Mouse (Mus musculus): ENCODE measurements at regions not wholly inside any gene's neighbourhood (a gene's known extent, or its start where the extent isn't known, plus 50 kb on each side); places are given as distances from the start of the nearest gene placed in this dataset.

DNA sequence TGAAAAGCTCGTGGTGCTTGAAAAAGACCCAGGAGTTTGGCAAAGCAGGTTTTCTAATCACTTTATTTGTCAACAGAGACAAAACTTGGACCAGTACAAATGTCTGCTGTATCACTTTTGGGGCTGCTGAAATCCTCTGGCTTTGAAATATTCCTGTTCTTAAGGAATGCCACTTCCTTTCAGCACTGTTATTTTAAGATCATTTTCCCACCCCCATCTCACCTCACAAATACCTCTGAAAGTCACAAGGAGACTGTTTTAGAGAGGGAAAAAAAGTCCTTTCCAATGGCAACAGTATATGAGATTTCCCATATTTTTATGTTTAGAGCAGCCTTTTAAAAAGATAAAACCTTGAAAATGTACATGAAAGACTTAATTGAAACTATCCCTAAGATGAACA is 438.2 kb downstream of the Tm4sf1 start:
- Histone ChIP-seq H3K27ac (0 out of 2 replicates have a peak overlapping the region, but pooled peaks have one; percentile 28), H3K4me3 (no peak overlapping the region)
- no peak for DNase-seq (ENCODE audit: extremely low spot score in 1 of 2, low spot score in 2 of 2)
- no peak for TF ChIP-seq CTCF (IDR thresholded peaks at IDR 0.05)
- intact Hi-C loops (cut with DNase I), result no loop called here

DNA sequence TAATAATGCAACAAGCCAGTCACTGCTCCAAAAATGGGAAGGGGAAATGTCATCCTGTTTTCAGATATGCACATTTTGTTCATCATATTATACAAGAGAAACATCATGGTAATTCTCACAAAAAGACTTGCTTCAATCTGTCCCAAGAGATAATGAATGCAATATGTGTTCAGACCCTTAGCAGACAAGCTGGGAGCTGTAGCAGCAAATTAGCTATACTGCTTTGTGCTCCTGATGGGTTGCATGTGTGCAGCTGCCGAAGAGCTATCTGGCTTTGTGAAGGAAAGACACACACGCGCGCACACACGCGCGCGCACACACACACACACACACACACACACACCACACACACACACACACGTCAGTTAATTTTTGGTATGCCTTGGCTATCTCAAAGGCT is 441.9 kb downstream of the Tm4sf1 start:
- intact Hi-C loops (cut with DNase I), result no loop called here
- H3K4me3 ChIP-seq, result no peak overlapping the region
- no peak for DNase-seq (ENCODE audit: extremely low spot score in 1 of 2, low spot score in 2 of 2)
- TF ChIP-seq CTCF (IDR thresholded peaks at IDR 0.05), result no peak
- H3K27ac ChIP-seq, result no peak overlapping the region

DNA sequence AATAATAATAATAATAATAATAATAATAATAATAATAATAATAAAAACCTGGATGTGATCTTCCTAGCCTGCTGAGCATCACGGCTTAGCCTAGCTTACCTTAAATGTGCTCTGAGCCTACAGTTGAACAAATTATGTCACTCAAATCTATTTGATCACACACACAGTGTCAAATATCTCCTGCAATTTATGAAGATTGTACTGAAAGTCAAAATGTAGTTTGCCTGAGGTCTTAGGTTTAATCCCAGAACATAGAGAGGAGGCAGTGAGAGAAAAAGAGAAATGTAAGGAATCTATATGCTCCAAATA is 456.4 kb downstream of the Tm4sf1 start:
- no peak for TF ChIP-seq CTCF (IDR thresholded peaks at IDR 0.05)
- no peak overlapping the region for H3K27ac ChIP-seq
- DNase-seq (ENCODE audit: extremely low spot score in 1 of 2, low spot score in 2 of 2), result no peak

DNA sequence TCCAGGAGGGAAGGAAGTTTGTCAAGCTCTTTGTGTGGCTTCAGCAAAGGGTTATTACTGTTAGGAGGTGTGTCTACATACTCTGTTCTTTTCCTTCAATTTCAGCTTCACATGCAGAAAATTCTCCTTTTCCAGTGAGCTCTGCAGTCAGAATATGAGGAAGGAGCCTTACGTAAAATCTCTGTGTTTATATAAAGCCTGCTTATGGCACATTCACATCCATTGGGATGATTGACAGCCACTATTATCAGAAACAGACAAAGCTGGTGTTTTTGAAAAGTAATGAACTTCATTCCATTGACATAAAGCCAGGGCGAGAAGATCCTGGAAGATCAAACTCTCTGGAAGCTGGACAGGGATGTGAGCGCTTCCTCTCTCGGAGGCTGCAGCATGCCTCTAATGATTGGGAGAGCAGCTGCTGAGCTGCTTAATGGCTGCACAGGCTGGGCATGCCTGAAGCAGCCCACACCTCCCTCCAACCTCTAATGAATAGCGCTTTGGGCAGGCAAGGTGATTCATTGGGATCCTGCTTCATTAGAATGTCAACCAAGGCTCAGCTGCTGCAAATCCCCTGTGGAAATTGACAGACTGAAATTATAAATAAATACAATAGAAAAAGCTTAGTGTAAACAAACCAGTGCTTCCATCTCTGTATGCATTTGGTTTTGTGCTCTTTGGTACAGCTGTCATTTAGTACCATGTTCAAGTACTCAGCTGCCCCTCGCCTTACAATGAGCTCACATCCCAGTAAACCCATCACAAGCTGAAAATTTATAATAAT is 456.9 kb downstream of the Tm4sf1 start:
- H3K4me3 ChIP-seq, result no peak overlapping the region
- DNase-seq (ENCODE audit: extremely low spot score in 1 of 2, low spot score in 2 of 2), result no peak
- intact Hi-C loops (cut with DNase I), result no loop called here
- no peak for TF ChIP-seq CTCF (IDR thresholded peaks at IDR 0.05)
- no peak overlapping the region for H3K27ac ChIP-seq

More for the DNA sequence above, 456.4 kb downstream of the Tm4sf1 start:
- intact Hi-C loops (cut with DNase I), result no loop called here
- no peak overlapping the region for H3K4me3 ChIP-seq

DNA sequence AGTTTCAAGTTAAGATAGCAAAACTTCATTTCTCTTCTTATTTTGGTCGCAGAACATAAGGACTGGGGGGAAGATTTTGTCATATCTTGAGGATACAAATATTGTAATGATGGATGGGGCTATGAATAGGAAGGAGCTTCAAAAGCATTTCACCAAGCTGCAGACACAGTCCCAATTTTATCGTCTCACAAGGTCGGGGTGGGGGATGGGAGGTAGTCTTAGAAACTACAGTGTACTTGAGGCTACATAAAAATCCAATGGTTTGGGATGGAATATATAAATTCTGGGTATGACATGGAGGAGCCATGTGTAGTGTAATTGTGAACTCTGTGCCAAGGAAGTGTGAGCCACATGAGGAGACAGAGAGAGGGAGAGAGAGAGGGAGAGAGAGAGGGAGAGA is 464.6 kb downstream of the Tm4sf1 start:
- no peak for DNase-seq (ENCODE audit: extremely low spot score in 1 of 2, low spot score in 2 of 2)
- no peak for TF ChIP-seq CTCF (IDR thresholded peaks at IDR 0.05)
- Histone ChIP-seq H3K4me3 (no peak overlapping the region), H3K27ac (no peak overlapping the region)
- intact Hi-C loops (cut with DNase I), result no loop called here

DNA sequence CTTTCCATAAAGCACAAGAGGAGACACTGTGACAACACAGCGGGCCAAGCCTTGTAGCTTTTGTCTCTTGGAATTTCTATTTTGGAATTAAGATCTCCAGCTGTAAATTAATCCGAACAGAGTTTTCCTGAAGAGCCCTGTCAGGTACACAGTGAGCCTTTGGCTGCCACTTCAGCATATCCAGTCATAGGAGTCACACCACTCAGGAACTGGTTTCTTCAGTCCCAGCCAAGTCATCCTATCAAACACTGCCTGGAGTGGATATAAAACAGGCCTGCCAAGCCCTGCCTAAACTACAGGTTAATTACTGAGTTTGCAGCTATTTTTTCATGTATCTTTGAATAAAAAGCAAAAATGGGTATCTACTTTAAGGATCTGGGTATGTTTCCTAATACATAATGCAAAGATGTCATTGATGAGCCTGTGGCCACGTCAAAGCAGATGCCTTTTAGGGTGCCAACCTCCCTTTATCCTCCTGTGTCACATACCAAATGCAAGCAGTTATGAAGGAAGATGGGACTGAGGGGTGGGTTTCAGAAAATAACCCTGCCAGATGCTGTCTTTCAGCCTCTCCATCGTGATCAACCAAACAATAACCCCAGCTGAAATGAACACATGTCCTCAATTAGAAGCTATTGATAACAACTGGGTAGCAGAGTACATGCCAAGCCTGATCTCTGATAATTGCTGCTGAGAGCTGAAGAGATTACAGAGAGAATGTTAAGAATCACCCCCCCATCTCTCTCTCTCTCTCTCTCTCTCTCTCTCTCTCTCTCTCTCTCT is 471.3 kb downstream of the Tm4sf1 start:
- TF ChIP-seq CTCF (IDR thresholded peaks at IDR 0.05), result no peak
- Histone ChIP-seq H3K27ac (no peak overlapping the region), H3K4me3 (no peak overlapping the region)
- DNase-seq (ENCODE audit: extremely low spot score in 1 of 2, low spot score in 2 of 2), result no peak
- intact Hi-C loops (cut with DNase I), result no loop called here

DNA sequence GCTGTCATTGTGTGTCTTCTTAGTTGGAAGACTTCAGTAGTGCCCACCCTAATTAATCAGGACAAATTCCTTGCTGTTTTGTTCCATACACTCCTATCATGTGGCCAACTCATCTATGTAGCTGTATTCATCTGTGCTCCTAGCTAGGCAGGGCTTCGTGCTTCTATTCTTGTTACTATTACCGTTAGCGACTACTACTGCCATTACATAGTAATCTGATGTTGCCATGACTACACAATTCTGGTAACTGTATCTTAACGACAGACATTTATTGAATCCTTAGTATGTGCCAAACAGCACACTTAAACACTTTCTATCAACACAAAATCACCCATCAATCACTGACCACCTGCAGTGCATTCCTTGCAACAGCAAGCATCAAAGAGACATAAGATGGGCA is 477.6 kb downstream of the Tm4sf1 start:
- no peak for TF ChIP-seq CTCF (IDR thresholded peaks at IDR 0.05)
- intact Hi-C loops (cut with DNase I), result no loop called here

DNA sequence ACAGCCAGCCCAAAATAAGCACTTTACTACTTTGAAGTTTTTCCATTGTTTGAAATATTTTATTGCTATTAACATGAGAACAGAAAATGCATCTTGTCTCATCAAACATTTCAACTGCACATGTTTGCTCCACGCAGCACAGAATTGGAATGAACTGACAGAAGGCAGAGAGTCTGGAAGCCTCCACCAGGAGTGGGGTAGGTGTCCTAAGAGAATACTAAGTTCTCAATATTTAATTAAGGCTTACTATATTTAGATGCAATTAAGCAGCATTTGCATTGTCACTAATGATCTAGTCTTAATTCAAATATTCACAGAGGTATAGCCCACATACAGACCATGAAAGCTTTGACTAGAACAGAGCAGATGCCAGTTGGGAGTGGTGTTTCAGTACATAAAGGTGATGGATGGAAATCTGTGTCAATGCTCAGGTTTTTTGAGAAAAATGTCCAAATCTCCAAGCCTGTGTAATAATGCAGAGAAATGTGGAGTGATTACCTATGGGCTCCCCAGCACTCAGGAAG is 491.2 kb downstream of the Tm4sf1 start:
- no peak overlapping the region for H3K4me3 ChIP-seq
- intact Hi-C loops (cut with DNase I), result no loop called here

More for the DNA sequence above, 477.6 kb downstream of the Tm4sf1 start:
- no peak for DNase-seq (ENCODE audit: extremely low spot score in 1 of 2, low spot score in 2 of 2)
- no peak overlapping the region for H3K27ac ChIP-seq
- H3K4me3 ChIP-seq, result no peak overlapping the region

DNA sequence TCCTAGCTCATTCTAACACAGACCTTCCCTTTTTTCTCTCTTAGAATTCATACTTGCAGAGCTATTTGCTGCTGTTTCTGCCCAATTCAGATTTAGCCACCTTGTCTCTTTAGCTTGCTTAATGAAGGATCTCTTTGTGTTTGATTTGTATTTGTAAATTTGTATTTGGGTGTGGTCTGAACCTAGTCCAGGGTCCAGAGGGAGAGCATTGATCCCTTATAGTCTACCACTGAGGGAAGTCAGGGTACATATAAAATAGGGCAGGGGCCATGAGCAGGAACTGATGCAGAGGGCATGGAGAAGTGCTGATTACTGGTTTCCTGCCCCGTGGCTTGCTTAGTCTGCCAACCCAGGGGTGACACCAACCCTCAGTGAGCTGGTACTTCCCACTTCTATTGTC is 508.7 kb downstream of the Tm4sf1 start:
- TF ChIP-seq CTCF (IDR thresholded peaks at IDR 0.05), result no peak
- intact Hi-C loops (cut with DNase I), result loop anchor here (5.0 kb wide), 1 partner anchor 431 kb away; no protein-coding TSS in a partner anchor
- H3K4me3 ChIP-seq, result no peak overlapping the region
- DNase-seq (ENCODE audit: extremely low spot score in 1 of 2, low spot score in 2 of 2), result no peak
- H3K27ac ChIP-seq, result no peak overlapping the region

More for the DNA sequence above, 491.2 kb downstream of the Tm4sf1 start:
- TF ChIP-seq CTCF (IDR thresholded peaks at IDR 0.05), result no peak
- H3K27ac ChIP-seq, result no peak overlapping the region
- DNase-seq (ENCODE audit: extremely low spot score in 1 of 2, low spot score in 2 of 2), result no peak

DNA sequence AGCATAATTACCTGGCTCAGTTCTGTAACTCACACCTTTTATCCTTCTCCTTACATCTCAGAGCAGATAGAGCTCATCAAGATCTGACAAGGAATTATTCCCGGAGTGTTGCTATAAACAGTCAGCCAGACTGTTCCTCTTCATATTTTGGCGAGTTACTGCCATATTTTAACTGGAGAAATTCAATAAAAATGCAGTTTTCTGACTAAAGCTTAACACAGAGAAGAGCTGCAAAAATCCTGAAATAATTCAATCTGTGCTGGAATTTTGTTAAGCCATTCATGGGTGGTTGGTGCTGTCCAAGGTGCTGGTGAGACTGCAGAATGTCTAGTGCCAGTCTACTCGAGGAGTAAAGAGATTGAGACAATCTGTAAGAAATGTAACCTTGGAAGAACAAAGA is 512.6 kb downstream of the Tm4sf1 start:
- TF ChIP-seq CTCF (IDR thresholded peaks at IDR 0.05), result no peak
- no peak for DNase-seq (ENCODE audit: extremely low spot score in 1 of 2, low spot score in 2 of 2)
- Histone ChIP-seq H3K4me3 (no peak overlapping the region), H3K27ac (peak overlapping the region; percentile 73)
- intact Hi-C loops (cut with DNase I), result loop anchor here (5.0 to 10.0 kb wide), 2 partner anchors 178 to 204 kb away; no protein-coding TSS in a partner anchor

DNA sequence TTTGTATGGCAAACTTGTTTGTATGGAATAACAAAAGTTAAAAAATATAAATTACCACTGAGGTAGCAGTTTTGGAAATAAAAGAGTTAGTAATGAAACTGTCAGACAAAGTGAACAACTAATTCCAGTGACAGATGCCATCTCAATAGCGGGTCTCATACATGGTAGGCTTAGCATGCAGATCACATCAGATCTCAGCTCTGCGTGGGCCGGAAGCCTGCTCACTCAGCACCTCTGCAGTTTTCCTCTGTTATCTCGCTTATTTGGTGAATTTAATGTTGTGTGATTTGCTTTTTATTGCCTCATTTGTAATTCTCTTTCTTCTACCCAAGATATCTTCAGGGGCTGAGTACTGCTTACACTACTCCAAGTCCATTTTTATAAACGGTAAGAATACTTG is 527.9 kb downstream of the Tm4sf1 start:
- DNase-seq (ENCODE audit: extremely low spot score in 1 of 2, low spot score in 2 of 2), result no peak
- intact Hi-C loops (cut with DNase I), result no loop called here
- TF ChIP-seq CTCF (IDR thresholded peaks at IDR 0.05), result no peak

DNA sequence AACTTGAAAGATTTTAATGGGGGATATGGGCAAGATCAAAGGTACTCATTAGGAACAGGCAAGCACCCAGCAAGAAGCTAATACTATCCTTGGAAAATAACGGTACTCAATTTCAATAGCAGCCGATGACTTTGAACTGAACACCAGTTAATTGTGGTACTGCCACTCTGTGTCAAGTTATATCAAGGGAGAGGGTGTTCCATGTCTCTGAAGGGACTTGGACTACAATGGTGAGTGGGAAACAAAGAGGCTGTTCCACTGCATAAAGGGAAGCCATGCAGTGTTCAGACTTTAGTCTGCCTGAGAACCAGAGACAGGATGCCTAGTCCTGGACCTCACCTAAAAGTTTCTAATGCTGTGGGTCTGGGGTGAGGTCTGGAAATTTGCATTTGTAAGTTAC is 531.6 kb downstream of the Tm4sf1 start:
- no peak for DNase-seq (ENCODE audit: extremely low spot score in 1 of 2, low spot score in 2 of 2)
- no peak for TF ChIP-seq CTCF (IDR thresholded peaks at IDR 0.05)
- no peak overlapping the region for H3K4me3 ChIP-seq
- no peak overlapping the region for H3K27ac ChIP-seq
- intact Hi-C loops (cut with DNase I), result no loop called here

More for the DNA sequence above, 527.9 kb downstream of the Tm4sf1 start:
- Histone ChIP-seq H3K4me3 (no peak overlapping the region), H3K27ac (no peak overlapping the region)
